Mouse (Mus musculus) megakaryocyte, adult 5-6 weeks (primary cell): Measurements from ENCODE around the gene Trabd2b. TPM values are rescaled to one million over a fixed set of nuclear protein-coding genes. Genes with fewer than 3 reads are reported as not detected.
A peak's percentile ranks its signal among the peaks of the same experiment; 100 is the strongest.

Experiments
- ATAC-seq: 2 replicates; pipeline ENCODE4 v1.8.0; 2016; ENCODE audit warnings: mild to moderate bottlenecking, inconsistent platforms; ENCODE audit not compliant: poor library complexity, severe bottlenecking
- total RNA-seq, 2 experiments: library from RNA; stranded (forward) in 1 of 2; stranded (reverse) in 1 of 2; fragments of 153-499, 151-499 nt in 1 of 2; fragments of 221-1000, 200-1000 nt in 1 of 2; gene quantifications; 2 replicates each; pipeline versions ENCODE4 v1.2.3 to v1.2.4; 2015 to 2017

The Trabd2b gene
- total RNA-seq, 2 experiments from 2014 or later, result under 0.01 TPM; not detected in 1

- no peak for ATAC-seq
Measured at GRCm38 (mm10) chr4:114486885-114487531, 80.5 kb downstream of the Trabd2b start.

GRCm38 (mm10) chr4:114487701-114488100 lies 81.2 kb downstream of the Trabd2b start:
- no peak for ATAC-seq

- no peak for ATAC-seq
Measured at GRCm38 (mm10) chr4:114492157-114492556, 85.6 kb downstream of the Trabd2b start.

- no peak for ATAC-seq
Measured at GRCm38 (mm10) chr4:114494035-114494434, 87.5 kb downstream of the Trabd2b start.

- ATAC-seq, result no peak
Measured at GRCm38 (mm10) chr4:114495688-114496426, 89.3 kb downstream of the Trabd2b start.

- ATAC-seq, result no peak
Measured at GRCm38 (mm10) chr4:114499650-114500049, 93.1 kb downstream of the Trabd2b start.

- ATAC-seq, result no peak
Measured at GRCm38 (mm10) chr4:114500317-114500716, 93.8 kb downstream of the Trabd2b start.

- ATAC-seq, result no peak
Measured at GRCm38 (mm10) chr4:114501048-114501447, 94.5 kb downstream of the Trabd2b start.

- ATAC-seq, result 0 out of 2 replicates have a peak, but pooled peaks have one; percentile 21
Measured at GRCm38 (mm10) chr4:114501611-114502010, 95.1 kb downstream of the Trabd2b start.

GRCm38 (mm10) chr4:114504227-114505041 lies 97.9 kb downstream of the Trabd2b start:
- no peak for ATAC-seq

- ATAC-seq, result no peak
Measured at GRCm38 (mm10) chr4:114509601-114510000, 103.1 kb downstream of the Trabd2b start.

GRCm38 (mm10) chr4:114511649-114512048 lies 105.1 kb downstream of the Trabd2b start:
- ATAC-seq, result no peak

GRCm38 (mm10) chr4:114513149-114513548 lies 106.6 kb downstream of the Trabd2b start:
- ATAC-seq, result no peak

GRCm38 (mm10) chr4:114515330-114515771 lies 108.8 kb downstream of the Trabd2b start:
- ATAC-seq, result no peak

- no peak for ATAC-seq
Measured at GRCm38 (mm10) chr4:114516651-114517050, 110.1 kb downstream of the Trabd2b start.

- no peak for ATAC-seq
Measured at GRCm38 (mm10) chr4:114518061-114518460, 111.5 kb downstream of the Trabd2b start.

GRCm38 (mm10) chr4:114518571-114518970 lies 112.0 kb downstream of the Trabd2b start:
- ATAC-seq, result no peak

GRCm38 (mm10) chr4:114519321-114519720 lies 112.8 kb downstream of the Trabd2b start:
- no peak for ATAC-seq

- no peak for ATAC-seq
Measured at GRCm38 (mm10) chr4:114519966-114520365, 113.4 kb downstream of the Trabd2b start.

- no peak for ATAC-seq
Measured at GRCm38 (mm10) chr4:114523335-114524188, 117.0 kb downstream of the Trabd2b start.
